Mouse (Mus musculus): Measurements from ENCODE around the gene Agbl2.

DNA sequence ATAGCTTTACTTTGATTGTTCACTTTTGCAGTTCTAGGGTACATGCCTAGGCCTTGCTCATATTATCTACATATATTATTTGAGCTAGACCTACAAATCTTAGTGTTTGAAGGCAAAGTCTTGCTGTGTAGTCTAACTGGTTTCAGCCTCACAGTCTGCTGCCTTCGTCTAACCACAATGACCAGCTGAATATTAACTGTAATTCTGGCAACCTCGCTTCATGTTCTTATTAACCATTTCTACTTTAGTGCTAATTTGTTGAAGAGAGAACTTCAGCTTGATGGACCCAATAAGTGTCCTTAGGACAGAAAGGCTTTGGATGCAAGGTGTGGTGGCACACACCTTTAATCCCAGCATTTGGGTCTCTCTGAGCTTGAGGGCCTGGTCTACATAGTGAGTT lies 5.6 kb downstream of the Agbl2 start:
- no peak for TF ChIP-seq POLR2A (IDR thresholded peaks at IDR 0.05; ENCODE audit: low read depth, low read length)
- no peak for TF ChIP-seq CTCF (IDR thresholded peaks at IDR 0.05; ENCODE audit: borderline replicate concordance, insufficient read depth, low read length)
